In the genomic region with DNA sequence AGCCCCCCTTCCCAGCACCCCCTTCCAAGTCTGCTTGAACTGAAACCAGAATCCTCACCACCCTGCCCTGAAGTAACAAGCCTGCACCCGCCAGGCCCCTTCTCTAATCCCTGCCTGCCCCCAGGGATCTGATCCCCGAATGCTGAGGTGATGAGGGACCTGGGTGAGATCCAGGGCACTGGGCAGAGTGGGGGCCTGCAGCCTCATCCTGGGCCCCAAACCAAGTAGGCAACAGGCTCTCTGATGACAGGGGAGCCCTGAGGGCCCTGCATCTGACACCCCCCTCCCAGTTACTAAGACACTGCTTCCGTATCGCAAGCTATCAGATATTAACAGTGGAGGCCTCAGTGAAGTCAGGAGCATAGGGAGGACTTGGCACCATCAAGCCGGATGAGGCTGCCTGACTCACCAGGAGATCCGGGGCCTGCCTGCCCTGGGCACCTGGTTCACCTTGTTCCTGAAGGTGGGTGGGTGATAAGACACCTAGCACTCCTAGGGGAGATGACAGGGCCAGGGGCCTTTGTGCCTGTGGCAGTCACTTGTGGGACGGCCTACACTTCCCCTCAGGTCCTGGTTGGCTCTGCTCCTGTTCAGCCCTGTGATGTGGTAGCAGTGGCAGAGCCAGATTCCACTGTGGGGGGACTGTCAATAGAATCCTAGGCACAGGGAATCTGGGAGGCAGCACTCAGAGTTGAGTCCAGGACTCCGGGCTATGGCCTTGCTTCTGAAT, we compare ENCODE assay signal across 22 mouse cellular contexts. TPM values are rescaled to one million over a fixed set of nuclear protein-coding genes. Genes with fewer than 3 reads are reported as not detected.
DNase-seq lines count a peak whose midpoint lies in the region; ATAC-seq and TF ChIP-seq lines count a peak whose summit lies in the region.
"Had no signal": no experiment of that assay in that cellular context is flagged by ENCODE, and none has a peak within 500 bp of the region (broad histone marks: within the 10 kb centered on the region; RNA-seq: fewer than 3 reads in every experiment).

No protein-coding gene starts in this region.

- H3K27me3 ChIP-seq in heart, embryonic 13.5 days (replicated peaks), result no peaks in the 10 kb centered on the region
- no peaks in the 10 kb centered on the region for H3K27me3 ChIP-seq in embryonic facial prominence, embryonic 14.5 days (replicated peaks; ENCODE audit: control insufficient read depth, insufficient read depth, low read length)
- H3K27me3 ChIP-seq in stomach, postnatal 0 days (ENCODE audit: control insufficient read depth, insufficient read depth, low read length), result no peaks in the 10 kb centered on the region
- H3K27me3 ChIP-seq: embryonic facial prominence, embryonic 15.5 days; heart, embryonic 15.5 days; intestine, embryonic 15.5 days had no signal

- TF ChIP-seq CTCF in stomach, postnatal 0 days (IDR thresholded peaks at IDR 0.05; ENCODE audit: low read depth), result no peak

- TF ChIP-seq EP300 in stomach, postnatal 0 days (optimal IDR thresholded peaks at IDR 0.05), result no peak

- H3K9ac ChIP-seq in heart, embryonic 13.5 days, result 0 out of 2 replicates have a peak overlapping the region, but pooled peaks have one; percentile 47
- no peak overlapping the region for H3K9ac ChIP-seq in embryonic facial prominence, embryonic 14.5 days (ENCODE audit: low read depth, low read length)
- H3K9ac ChIP-seq in stomach, postnatal 0 days (ENCODE audit: low read length), result no peak overlapping the region
- H3K9ac ChIP-seq: embryonic facial prominence, embryonic 15.5 days; heart, embryonic 15.5 days; hindbrain, embryonic 14.5 days; intestine, embryonic 15.5 days had no signal

- DNase-seq in cerebellum, adult 9-10 months, result peak; percentile 63
- DNase-seq in cerebellum, postnatal 4 days (ENCODE audit: low spot score in 2 of 2), result no peak
- DNase-seq in heart, adult 8-10 months (ENCODE audit: low spot score), result no peak
- DNase-seq in embryonic facial prominence, embryonic 14.5 days (ENCODE audit: low spot score), result no peak
- no peak for DNase-seq in stomach, postnatal 0 days (ENCODE audit: low spot score)
- DNase-seq: adrenal gland, adult 2 months; adrenal gland, postnatal 36 days; cerebellum, postnatal 10 days; gastrocnemius, adult 2 months; gastrocnemius, postnatal 25 days; heart, postnatal 14 days; kidney, adult 18-20 months had no signal

- peaks cover 29% of the 10 kb centered on the region for H3K36me3 ChIP-seq in heart, embryonic 13.5 days
- peaks cover 38% of the 10 kb centered on the region for H3K36me3 ChIP-seq in embryonic facial prominence, embryonic 14.5 days (ENCODE audit: control insufficient read depth, insufficient read depth, low read length)
- H3K36me3 ChIP-seq in stomach, postnatal 0 days (ENCODE audit: control insufficient read depth, insufficient read depth, low read length), result 0 out of 2 replicates have a peak, but pooled peaks cover 9% of the 10 kb centered on the region
- H3K36me3 ChIP-seq: heart, embryonic 15.5 days had no signal

- H3K4me2 ChIP-seq in heart, embryonic 13.5 days, result no peak overlapping the region
- no peak overlapping the region for H3K4me2 ChIP-seq in embryonic facial prominence, embryonic 14.5 days (ENCODE audit: low read depth, low read length)
- H3K4me2 ChIP-seq in stomach, postnatal 0 days (replicated peaks; ENCODE audit: low read depth), result no peak overlapping the region
- H3K4me2 ChIP-seq: embryonic facial prominence, embryonic 15.5 days; heart, embryonic 15.5 days; hindbrain, embryonic 14.5 days; intestine, embryonic 15.5 days had no signal

- H3K9me3 ChIP-seq in heart, embryonic 13.5 days, result no peaks in the 10 kb centered on the region
- H3K9me3 ChIP-seq in embryonic facial prominence, embryonic 14.5 days (ENCODE audit: control insufficient read depth, low read length), result no peaks in the 10 kb centered on the region
- no peaks in the 10 kb centered on the region for H3K9me3 ChIP-seq in stomach, postnatal 0 days (ENCODE audit: control insufficient read depth, low read length)
- H3K9me3 ChIP-seq: embryonic facial prominence, embryonic 15.5 days; forebrain, embryonic 10.5 days; heart, embryonic 15.5 days; hindbrain, embryonic 10.5 days; intestine, embryonic 15.5 days had no signal

- no peak overlapping the region for H3K27ac ChIP-seq in heart, embryonic 13.5 days (replicated peaks)
- H3K27ac ChIP-seq in embryonic facial prominence, embryonic 14.5 days (replicated peaks; ENCODE audit: low read depth, low read length), result no peak overlapping the region
- H3K27ac ChIP-seq in stomach, postnatal 0 days (replicated peaks), result 0 out of 2 replicates have a peak overlapping the region, but pooled peaks have one; percentile 8
- H3K27ac ChIP-seq: embryonic facial prominence, embryonic 15.5 days; forebrain, embryonic 10.5 days; heart, embryonic 15.5 days; hindbrain, embryonic 10.5 days; hindbrain, embryonic 14.5 days; intestine, embryonic 15.5 days had no signal

- peaks cover 15% of the 10 kb centered on the region for H3K4me1 ChIP-seq in heart, embryonic 13.5 days
- H3K4me1 ChIP-seq in embryonic facial prominence, embryonic 14.5 days (ENCODE audit: control insufficient read depth, insufficient read depth, low read length), result no peaks in the 10 kb centered on the region
- H3K4me1 ChIP-seq in stomach, postnatal 0 days (replicated peaks; ENCODE audit: control insufficient read depth, insufficient read depth), result no peaks in the 10 kb centered on the region
- H3K4me1 ChIP-seq: intestine, embryonic 15.5 days had no signal

- no peak overlapping the region for H3K4me3 ChIP-seq in heart, embryonic 13.5 days
- no peak overlapping the region for H3K4me3 ChIP-seq in embryonic facial prominence, embryonic 14.5 days (ENCODE audit: low read depth, low read length)
- H3K4me3 ChIP-seq in stomach, postnatal 0 days (ENCODE audit: low read depth, low read length), result no peak overlapping the region
- H3K4me3 ChIP-seq: embryonic facial prominence, embryonic 15.5 days; erythroblast, embryonic 14.5 days; forebrain, embryonic 10.5 days; gastrocnemius, adult 2 months; heart, embryonic 15.5 days; hindbrain, embryonic 10.5 days; intestine, embryonic 15.5 days had no signal

- 79% methylated on average over 8 of the region's 8 CpGs for WGBS in heart, embryonic 13.5 days
- WGBS in embryonic facial prominence, embryonic 14.5 days, result 67% methylated on average over 8 of the region's 8 CpGs
- 79% methylated on average over 8 of the region's 8 CpGs for WGBS in stomach, postnatal 0 days

- ATAC-seq in heart, embryonic 13.5 days (ENCODE audit: extremely low read depth, insufficient number of reproducible peaks, low FRiP score, low TSS enrichment), result no peak
- peak; percentile 38 for ATAC-seq in embryonic facial prominence, embryonic 14.5 days (ENCODE audit: low read depth)
- no peak for ATAC-seq in stomach, postnatal 0 days (ENCODE audit: low FRiP score, low TSS enrichment)
- ATAC-seq: forebrain, embryonic 14.5 days; intestine, embryonic 15.5 days had no signal

RNA-seq across cellular contexts. Expression of a gene that starts 21.1 kb away (rescaled TPM):
- 3.5 TPM in 2 replicates for polyA plus RNA-seq in heart, embryonic 13.5 days (2015; fragmentation: Nextera tagmentation; extraction: Ambion mirVana)
- total RNA-seq in heart, adult 8-10 months (2022), result 1 to 10 TPM; 4.7 to 7.7 (median 6.2) TPM
- polyA plus RNA-seq in embryonic facial prominence, embryonic 14.5 days (2014; fragmentation: Nextera tagmentation; extraction: Ambion mirVana), result 9.5 and 9.9 TPM in 2 replicates
- polyA plus RNA-seq in stomach, postnatal 0 days (2015; fragmentation: Nextera tagmentation; extraction: Ambion mirVana), result 0.15 and 0.42 TPM in 2 replicates
- total RNA-seq: adrenal gland, postnatal 36 days; granulocyte monocyte progenitor cell, adult 5-6 weeks had no signal
- polyA plus RNA-seq: erythroblast, embryonic 14.5 days; forebrain, embryonic 14.5 days had no signal

RNA-seq across cellular contexts. Expression of a gene that starts 41.4 kb away (rescaled TPM):
- polyA plus RNA-seq in heart, embryonic 13.5 days (2015; fragmentation: Nextera tagmentation; extraction: Ambion mirVana), result 11.3 and 12.2 TPM in 2 replicates
- 10 to 100 TPM; 46.7 to 48.8 (median 47.5) TPM for total RNA-seq in heart, adult 8-10 months (2022)
- 18.9 and 19.1 TPM in 2 replicates for polyA plus RNA-seq in embryonic facial prominence, embryonic 14.5 days (2014; fragmentation: Nextera tagmentation; extraction: Ambion mirVana)
- 9.5 and 9.6 TPM in 2 replicates for polyA plus RNA-seq in stomach, postnatal 0 days (2015; fragmentation: Nextera tagmentation; extraction: Ambion mirVana)

RNA-seq across cellular contexts. Expression of a gene that starts 44.9 kb away (rescaled TPM):
- 9.7 and 12.4 TPM in 2 replicates for polyA plus RNA-seq in heart, embryonic 13.5 days (2015; fragmentation: Nextera tagmentation; extraction: Ambion mirVana)
- total RNA-seq in heart, adult 8-10 months (2022), result 1 to 10 TPM; 7.5 to 9.8 (median 7.6) TPM
- polyA plus RNA-seq in embryonic facial prominence, embryonic 14.5 days (2014; fragmentation: Nextera tagmentation; extraction: Ambion mirVana), result 19.3 and 22.1 TPM in 2 replicates
- 8.0 and 8.4 TPM in 2 replicates for polyA plus RNA-seq in stomach, postnatal 0 days (2015; fragmentation: Nextera tagmentation; extraction: Ambion mirVana)
